Mouse (Mus musculus) right cerebral cortex, postnatal 25 days (tissue): ENCODE measurements at regions not wholly inside any gene's neighbourhood (a gene's known extent, or its start where the extent isn't known, plus 50 kb on each side); places are given as distances from the start of the nearest gene placed in this dataset.

Source experiments
- DNase-seq: peaks from one replicate; pipeline ENCODE4 v3.0.0; 2022

DNA sequence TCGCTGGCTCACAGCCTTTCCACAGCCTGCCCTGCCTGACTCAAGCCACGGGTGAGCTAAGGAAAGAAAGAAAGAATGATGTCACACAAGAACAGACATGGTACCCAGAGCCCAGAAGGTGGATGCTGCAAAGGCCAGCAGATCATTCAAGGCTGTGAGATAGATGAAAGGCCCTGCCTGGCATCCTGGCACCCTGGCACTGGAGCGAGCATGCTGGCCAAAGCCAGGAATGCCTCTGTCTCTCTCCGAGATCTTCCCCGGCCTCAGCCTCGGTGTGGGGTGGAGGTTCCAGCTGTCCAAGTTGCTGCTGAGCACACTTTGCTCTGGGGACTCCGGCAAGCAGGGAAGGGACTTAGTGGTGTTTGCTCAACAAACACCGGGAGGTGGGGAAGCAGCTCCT lies 116.4 kb upstream of the Lhx5 start:
- no peak for DNase-seq

DNA sequence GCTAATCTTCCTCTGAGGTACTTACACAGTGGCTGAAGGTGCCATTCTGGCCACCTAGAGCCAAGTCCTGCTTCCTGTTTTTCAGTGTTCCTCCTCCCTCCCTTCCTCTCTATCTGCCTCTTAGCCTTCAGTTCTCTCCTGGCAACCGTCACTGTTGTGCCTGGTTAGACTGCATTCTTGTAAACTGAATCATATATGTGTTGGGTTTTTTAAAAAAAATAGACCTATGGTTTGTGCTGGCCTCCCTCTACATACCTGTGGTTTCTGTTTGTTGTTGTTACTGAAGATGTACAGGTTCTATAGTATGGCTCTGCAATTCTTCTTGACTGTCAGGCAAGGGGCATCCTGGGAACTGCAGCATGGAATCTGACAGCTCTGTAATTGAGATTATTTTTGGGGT lies 112.5 kb upstream of the Lhx5 start:
- DNase-seq, result no peak

DNA sequence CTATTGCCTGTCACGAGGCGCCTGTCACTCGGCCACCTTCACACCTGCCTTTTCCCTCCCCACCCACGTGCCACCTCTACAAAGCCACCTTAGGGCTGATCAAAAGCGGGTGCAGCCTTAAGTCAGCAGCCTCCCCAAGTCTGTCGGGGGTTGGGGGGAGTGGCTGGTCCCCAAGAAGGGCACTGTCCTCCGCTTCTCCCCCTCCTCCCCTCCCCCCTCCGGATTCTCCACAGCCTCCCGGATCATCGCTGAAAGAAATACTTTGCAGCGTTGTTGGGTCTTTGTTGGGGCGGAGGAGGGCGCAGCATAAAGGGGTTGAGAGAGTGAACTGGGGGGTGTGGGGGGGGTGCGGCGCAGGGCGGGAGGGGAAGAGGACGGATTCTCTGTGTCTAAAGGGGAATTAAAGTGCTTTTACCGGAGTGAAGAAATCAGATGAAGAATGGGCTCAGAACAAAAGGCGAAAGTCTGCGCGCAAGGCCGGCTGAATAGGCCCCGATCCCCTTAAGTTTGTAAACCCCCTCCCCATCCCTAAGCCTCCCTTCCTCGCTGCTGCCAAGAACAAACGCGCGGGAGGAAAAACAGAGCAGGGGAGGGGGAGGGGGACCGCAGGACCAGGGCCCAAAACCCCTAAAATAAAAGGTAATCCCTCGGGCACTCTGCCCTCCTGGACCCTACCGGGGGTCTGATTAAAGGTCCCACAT lies 109.3 kb upstream of the Lhx5 start:
- DNase-seq, result no peak

GRCm38 (mm10) chr5:120322732-120323316 lies 108.7 kb upstream of the Lhx5 start:
- DNase-seq, result no peak

DNA sequence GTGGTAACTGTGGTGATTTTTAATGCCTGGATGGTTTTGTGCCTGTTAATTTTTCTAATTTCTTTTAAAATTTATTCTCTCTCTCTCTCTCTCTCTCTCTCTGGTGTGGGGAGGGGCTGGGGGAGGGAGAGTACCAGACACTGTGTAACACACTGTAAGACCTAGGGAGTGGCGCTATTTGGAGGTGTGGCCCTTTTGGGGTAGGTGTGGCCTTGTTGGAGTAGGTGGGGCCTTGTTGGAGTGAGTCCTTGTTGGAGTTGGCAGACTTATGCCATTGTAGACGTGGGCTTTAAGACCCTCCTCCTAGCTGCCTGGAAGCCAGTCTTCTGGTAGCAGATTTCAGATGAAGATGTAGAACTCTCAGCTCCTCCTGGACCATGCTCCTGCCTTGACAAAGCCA lies 107.4 kb upstream of the Lhx5 start:
- no peak for DNase-seq

GRCm38 (mm10) chr5:120325386-120325910 lies 106.1 kb upstream of the Lhx5 start:
- DNase-seq, result no peak

GRCm38 (mm10) chr5:120332030-120332429 lies 99.5 kb upstream of the Lhx5 start:
- DNase-seq, result peak; percentile 41

DNA sequence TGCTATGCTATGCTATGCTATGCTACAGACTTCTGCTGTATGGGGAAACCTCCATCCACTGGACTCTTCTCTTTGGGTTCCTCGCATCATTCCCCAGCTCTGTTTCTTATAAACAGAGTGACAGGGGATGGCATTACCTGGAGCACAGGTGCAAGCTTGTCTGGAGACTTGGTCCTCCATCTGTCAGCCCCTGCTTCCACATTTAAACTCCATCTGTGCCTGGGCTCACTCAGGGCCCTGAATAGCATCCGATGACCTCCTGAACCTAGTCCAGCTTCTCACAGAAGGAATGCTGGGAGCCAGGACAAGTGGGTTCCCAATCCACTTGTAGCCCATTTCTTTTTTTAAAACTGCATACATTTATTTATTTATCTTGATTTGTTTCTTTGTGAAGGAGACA lies 92.3 kb upstream of the Lhx5 start:
- DNase-seq, result no peak

DNA sequence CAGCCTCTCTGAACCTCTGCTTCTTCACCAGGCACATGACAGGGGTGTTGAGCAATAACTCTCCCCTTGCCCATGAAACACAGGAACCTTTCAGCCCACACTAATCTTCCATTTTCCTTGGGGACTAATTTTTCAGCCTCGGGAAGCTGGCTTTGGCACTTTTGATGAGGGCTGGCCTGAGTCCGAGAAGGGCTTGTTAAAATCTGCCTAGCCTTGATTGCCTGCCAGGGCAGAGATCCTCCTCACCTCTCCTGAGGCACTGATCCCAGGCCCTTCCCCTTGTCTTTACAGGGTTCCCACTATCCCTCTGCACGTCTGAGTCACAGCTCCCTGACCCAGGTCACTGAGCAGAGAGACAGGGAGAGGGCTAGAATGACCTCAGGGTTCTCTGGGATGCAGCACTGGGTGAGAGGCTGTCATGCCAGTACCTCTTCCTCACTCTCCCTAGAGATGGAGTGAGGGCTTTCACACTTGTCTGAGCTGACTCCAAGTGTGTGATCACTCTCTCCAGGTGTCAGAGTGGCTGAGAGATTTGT lies 90.7 kb upstream of the Lhx5 start:
- DNase-seq, result no peak

GRCm38 (mm10) chr5:120350461-120350860 lies 81.0 kb upstream of the Lhx5 start:
- DNase-seq, result no peak

DNA sequence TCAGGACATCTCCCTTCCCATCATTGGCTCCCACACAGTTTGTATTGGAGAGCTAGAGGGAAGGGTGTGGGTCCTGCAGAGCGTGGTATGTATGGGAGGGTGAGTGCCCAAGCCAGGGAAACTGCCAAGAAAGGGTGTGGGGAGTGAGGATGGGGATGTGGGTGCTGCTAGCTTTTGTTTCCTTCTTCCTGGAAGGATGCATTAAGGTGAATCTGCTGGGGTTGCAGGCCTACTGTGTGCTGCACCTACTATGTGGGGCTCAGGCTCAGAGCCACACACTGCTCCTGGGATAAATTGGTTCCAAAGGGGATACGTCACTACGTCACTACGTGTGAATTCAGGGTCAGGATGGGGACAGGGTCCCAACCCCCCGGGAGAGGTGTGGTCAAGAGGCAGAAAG lies 79.7 kb upstream of the Lhx5 start:
- DNase-seq, result no peak

DNA sequence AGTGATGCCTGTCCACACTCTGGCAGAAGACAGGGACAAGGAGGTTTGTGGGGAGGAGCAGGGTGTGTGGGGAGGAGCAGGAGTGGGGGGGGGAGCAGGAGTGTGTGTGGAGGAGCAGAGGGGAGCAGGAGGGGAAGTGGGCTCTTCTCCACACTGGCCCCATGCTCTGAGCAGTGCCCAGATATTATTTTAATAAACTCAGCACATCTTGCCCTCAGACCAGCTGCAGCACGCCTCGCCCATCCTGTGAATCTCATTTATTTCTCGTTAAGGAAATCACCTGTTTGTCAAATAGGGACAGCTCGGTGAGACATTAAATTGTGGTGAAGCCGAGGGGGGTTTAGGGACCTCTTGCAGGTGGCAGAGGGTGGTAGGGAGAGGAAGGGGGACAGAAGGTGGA lies 77.8 kb upstream of the Lhx5 start:
- no peak for DNase-seq

DNA sequence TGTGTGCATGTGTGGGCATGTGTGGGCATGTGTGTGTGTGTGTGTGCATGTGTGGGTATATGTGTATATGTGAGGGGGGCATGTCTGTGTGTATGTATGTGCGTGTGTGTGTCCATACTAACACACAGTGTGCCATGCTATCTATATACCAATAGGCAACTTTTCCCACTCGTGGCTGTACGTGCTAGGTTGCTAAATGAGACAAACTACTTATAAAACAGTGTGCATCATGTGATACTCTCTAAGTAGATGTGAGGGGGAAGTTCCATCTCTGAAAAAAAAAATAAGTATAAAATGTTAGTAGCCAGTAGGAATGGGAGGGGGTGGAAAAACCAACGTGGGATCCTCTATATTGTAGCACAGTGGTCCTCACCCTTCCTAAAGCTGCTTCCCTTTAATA lies 74.5 kb upstream of the Lhx5 start:
- DNase-seq, result no peak

DNA sequence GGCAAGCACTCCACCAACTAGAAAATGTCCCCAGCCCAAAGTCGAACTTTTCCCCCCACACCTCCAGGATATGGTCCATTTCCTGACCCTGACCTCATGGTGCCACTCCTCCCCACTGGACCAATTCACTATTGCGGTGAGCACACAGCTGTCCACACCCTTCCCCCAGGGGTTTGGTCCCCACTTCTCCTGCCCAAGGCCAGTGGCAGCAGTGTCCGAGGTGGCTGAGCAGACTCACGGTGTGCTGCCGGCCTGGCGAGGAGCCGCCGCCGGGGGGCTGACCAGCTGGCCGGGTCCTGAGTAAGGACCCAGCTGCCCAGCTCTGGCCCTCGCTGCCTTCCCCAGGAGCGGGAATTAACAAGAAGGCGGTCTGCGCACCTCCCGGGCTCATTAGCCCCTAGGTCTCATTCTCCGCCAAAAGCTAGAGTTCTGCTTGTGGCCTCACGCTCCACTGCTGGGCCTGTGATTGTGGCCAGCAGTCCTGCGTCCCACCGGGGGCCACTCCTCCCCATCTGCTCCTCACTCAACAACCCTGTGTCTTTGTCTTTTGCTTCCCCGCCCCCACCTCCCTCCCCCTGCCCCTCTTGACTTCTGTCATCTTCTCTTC lies 73.3 kb upstream of the Lhx5 start:
- no peak for DNase-seq

DNA sequence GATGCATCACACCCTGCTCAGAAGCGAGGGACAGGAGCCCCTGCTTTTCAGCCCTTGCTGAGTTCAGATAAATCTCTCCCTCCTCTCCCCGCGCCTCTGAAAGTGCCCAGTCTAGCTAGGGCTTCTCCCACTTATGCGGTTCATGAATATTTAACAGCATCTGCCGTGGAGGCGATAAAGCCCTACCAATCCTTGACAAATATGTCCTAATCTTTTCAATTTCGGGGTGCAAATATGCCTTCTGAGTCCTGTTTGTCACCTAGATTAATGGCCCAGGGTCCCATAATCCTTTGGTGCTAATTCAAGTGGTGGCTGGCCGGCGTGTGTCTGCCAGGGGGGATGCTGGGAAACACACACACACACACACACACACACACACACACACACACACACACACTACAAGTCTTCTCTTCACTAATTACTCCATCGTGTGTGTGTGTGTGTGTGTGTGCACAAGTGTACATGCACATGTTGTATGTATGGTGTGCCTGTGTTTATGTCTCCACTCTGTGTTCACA lies 65.5 kb upstream of the Lhx5 start:
- DNase-seq, result peak; percentile 12

GRCm38 (mm10) chr5:120368797-120369196 lies 62.7 kb upstream of the Lhx5 start:
- DNase-seq, result no peak

GRCm38 (mm10) chr5:120371176-120371819 lies 60.2 kb upstream of the Lhx5 start:
- DNase-seq, result no peak

GRCm38 (mm10) chr5:120373426-120373825 lies 58.1 kb upstream of the Lhx5 start:
- DNase-seq, result no peak
